Mouse (Mus musculus) brain, embryonic 14.5 days (tissue): ENCODE data around the gene Kdm6b. TPM values are rescaled to one million over a fixed set of nuclear protein-coding genes. Genes with fewer than 3 reads are reported as not detected.

ENCODE experiments used
- DNase-seq: peaks from one replicate; pipeline ENCODE4 v3.0.0-alpha.2; 2011; ENCODE audit warnings: low read depth
- CTCF ChIP-seq: fragments of 200-500 bp; IDR thresholded peaks from 2 replicates; pipeline ENCODE4 v1.5.1; 2012; ENCODE audit warnings: inconsistent platforms, mild to moderate bottlenecking, moderate library complexity, borderline replicate concordance; ENCODE audit not compliant: insufficient read depth, insufficient read length; ENCODE audit errors: extremely low read depth
- POLR2A ChIP-seq: fragments of 200-500 bp; IDR thresholded peaks from 2 replicates; pipeline ENCODE4 v1.6.1; 2012; ENCODE audit warnings: mild to moderate bottlenecking, inconsistent platforms, borderline replicate concordance; ENCODE audit not compliant: poor library complexity, insufficient read depth, insufficient read length, severe bottlenecking; ENCODE audit errors: extremely low read depth
- polyA plus RNA-seq: library from polyadenylated mRNA; depleted of rRNA; stranded (reverse); fragments of >200 nt; gene quantifications from 2 replicates; pipeline ENCODE4 v1.2.3, GENCODE M21; 2012

Gene Kdm6b
- polyA plus RNA-seq, 1 experiment, result 38.7 TPM

DNA sequence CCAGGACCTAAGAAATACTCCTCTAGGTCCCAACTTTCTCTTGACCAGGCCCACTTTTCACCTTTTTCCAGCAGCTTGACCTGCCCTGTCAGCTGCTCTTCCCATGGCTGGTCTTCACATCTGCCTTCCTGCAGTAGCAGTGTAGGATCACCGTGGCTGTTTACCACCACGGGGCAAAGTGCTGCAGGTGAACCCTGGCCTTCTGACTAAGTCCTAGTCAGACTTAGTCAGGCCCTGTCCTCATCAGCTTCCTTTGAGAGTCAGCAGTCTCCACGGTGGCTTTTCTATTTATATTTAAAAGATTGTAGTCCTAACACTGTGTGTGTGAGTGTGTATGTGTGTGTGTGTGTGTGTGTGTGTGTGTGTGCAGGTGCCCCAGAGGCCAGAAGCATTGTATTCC lies 35.7 kb downstream of the Kdm6b start:
- TF ChIP-seq CTCF (no peak), POLR2A (no peak)
- no peak for DNase-seq

DNA sequence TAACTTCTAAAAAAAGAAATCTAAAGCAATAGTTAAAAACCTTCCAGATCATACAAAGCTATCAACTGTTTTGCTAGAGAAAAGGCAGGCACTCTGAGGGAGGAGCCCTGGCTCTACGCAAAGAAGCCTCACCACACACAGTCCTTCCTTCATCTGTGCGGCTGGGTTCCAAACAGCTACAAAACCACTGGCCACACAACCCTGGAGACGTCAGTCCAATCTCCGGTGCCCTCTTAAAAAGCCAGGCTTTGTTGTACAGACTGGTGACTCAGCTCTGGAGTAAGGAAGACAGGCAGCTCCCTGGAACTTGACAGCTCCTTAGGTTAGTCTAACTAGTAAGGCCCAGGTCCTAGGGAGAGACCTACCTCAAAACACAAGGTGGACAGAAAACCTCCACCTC lies 37.8 kb downstream of the Kdm6b start:
- no peak for DNase-seq
- TF ChIP-seq CTCF, result no peak
- no peak for TF ChIP-seq POLR2A

DNA sequence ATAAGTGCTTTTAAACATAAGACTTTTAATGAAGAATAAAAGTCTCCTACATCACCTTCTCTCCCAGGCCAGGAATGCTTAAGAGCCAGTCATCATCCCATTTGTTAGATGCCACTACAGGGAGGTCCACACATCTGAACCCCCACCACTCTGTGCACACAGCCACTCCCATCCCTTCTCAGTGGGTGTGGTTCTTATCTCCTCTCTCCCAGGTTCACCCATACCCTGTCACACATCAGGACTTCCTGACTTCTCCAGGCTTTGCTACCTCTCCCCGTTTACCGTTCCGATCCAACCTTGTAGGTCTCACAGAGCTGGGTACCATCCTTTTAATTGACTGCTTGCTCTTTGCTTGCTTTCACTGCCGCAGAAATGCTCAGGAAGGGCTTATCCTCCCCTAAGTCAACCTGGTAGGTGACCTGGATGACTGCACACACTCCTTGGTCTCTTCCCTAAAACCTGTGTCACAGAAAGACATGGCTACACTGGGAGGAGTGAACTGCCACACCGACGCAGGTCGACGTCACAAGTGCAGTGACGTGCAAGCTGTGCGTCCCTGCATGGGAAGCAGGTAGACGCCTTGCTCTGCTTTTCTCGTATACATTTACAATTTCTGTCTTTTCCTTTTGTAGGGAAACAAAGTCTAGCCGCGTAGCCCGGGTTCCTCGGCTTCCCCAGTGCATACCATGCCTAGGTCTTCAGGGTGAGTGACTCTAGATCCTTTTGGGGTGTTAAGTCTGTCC lies 40.1 kb downstream of the Kdm6b start:
- DNase-seq, result no peak
- TF ChIP-seq POLR2A (no peak), CTCF (no peak)

DNA sequence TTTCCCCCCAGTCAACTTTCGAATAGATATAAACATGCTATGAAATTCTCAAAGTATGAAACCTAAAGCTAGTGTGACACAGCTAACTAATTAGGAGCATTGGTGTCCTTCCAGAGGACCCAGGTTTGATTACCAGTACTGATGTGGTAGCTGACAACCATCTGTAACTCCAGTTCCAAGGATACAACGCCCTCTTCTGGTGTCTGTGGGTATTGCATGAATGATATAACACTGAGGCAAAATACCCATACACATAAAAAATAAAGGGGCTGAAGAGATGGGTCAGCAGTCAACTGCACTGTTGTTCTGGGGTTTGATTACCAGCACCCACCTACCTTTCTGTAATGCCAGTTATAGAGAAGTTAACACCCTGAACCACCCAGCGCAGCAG lies 40.7 kb downstream of the Kdm6b start:
- peak; percentile 14 for DNase-seq
- TF ChIP-seq CTCF, result peak; percentile 40; the same call in 1 of the 2 replicates
- no peak for TF ChIP-seq POLR2A

DNA sequence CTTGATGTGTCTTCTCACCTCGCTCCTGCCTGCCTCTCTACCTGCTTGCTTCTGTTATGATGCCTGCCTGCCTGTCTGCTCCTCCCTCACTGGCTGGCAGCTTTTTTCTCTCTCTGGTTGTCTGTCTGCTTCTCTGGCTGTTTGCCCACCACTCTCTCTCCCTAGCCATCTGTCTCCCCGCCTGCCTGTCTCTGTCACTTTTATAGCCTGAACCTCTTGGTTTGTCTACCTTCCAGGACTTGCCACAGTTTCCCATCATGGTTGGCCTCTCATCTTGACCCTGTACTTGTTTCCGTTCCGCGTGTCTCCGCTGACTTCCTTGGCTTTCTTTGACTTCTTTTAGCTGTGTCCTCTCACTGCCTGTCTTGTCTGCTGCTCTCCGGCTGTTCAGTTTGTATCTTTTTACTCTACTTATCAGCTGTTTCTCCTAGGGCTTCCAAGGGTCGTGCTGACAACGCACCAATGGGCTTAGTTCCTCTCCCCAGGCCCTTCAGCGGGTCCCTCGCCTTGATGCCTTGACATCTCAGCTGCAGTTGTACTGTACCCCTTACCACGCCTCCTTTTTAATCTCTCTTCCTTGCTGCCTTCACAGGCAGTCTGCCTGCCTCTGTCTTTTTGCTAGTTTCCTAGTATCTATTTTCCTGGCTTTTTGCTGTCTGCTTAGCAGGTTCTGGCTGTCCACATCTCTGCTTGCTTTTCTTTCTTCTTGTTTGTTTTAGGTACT lies 41.3 kb downstream of the Kdm6b start:
- peak; percentile 90 for DNase-seq

DNA sequence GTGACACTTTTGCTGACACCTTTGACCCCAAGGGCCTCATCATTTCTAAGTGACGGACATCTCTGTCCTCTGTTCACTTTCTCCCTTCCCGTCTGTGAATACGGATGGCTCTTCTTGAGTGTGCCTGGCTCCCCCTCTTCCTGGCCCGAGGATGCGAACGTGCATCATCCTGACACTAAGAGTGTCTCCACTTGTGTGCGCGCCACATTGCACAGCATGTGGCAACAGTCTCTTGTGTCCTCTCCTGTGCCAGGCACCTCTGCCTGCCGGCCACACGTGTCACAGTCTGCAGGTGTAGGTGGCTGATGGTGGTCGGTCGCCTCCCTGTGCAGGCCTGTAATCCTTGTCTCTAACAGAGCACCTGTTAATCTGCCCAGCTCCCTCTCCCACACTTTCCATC lies 41.9 kb downstream of the Kdm6b start:
- TF ChIP-seq POLR2A, result no peak
- no peak for TF ChIP-seq CTCF
- no peak for DNase-seq

More for the DNA sequence above, 41.3 kb downstream of the Kdm6b start:
- TF ChIP-seq POLR2A (no peak), CTCF (no peak)

DNA sequence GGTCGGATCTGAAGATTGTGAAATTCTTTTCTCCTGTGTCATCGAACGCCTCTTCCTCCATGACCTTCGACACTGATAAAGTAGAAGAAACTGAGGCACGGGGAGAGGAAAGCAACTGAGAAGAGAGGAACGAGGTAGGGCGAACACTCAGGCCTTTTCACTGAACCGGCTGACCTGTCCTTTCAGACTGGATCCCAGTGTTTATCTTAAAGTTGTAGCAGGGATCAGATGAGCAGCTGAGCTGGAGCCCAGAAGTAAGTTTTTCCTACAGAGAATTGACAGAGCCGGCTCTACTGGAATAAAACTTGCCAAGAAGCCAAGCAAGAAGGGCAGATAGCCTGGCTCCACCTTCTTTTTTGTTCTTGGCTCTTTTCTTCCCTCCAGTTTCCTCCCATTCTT lies 42.7 kb downstream of the Kdm6b start:
- peak; percentile 39 for DNase-seq
- TF ChIP-seq POLR2A (no peak), CTCF (no peak)

DNA sequence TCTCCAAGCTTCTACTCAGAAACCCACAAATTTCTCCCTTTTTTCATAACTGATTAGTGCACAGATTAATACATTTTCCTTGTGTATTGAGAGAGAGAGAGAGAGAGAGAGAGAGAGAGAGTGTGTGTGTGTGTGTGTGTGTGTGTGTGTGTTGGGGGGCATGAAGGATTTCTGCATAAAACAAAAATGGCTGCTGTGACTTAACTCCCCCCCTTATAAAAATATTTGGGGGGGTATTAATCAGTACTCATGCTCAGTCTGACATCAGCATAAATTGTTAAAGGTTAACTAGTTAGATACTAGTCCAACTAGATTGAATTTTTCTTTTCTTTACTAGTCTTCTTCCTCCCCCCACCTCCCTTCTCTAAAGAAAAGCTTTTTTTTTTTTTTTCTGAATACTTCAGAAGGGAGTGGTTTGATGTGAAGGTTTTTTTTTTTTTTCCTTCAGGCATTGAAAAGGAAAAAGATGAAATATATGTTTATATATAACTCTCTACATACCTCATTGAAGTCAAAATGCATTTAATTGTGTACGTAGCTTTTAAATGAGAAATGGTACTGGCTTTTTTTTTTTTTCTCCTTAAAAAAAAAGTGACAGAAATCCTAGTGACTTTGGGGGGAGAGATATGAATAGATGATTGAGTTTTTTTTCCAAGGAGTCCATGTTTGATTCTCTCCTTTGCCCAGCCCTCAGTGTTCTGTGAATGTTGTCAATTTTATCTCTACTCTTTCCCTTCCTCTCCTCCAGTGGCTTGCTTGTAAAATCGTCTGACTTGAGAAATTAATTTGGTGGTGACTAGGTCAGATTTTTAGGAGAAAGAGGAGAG lies 43.3 kb downstream of the Kdm6b start:
- TF ChIP-seq CTCF, result no peak
- no peak for TF ChIP-seq POLR2A

DNA sequence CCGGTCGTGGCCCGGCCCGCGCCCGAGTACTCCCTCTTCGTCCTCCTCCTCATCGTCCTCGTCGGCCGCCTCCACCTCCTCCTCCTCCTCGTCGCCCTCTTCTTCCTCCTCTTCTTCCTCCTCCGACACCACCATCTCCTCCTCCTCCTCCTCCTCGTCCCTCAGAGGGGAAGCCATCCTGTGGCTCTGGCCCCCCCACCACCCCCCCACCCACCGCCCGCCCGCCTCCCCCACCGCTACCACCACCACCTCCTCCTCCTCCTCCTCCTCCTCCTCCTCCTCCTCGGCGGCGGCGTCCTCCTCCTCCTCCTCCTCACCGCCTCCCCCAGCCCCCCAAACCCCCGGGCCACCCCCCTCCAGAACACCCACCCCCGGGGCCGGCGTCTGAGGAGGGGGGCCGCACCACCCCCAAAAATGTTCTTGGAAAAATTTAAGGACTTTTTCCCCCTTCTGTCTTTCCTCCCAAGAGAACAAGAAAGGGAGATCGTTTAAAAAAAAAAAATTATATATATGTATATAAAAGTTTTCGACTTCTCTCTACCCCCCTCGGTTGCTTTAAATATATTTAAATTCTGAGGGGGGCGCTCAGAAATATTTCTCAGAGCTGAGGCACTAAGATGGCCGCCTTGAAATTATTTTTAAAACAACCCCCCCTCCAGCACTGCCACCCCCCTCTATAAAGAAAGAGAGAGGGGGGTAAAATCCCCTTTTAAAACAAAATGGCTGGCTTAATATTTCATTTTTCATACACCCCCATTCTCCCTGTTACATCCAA lies 44.1 kb downstream of the Kdm6b start, which contains the start of gene Chd3:
Chd3 (minus strand) TSS at position 192 of the 775 bp plus-strand sequence.
- no peak for TF ChIP-seq CTCF
- no peak for TF ChIP-seq POLR2A
- DNase-seq, result peak; percentile 32

More for the DNA sequence above, 43.3 kb downstream of the Kdm6b start:
- peak; percentile 61 for DNase-seq
